Mouse (Mus musculus) liver, adult 2 months (tissue): ENCODE data around the gene Ryr1. TPM values are rescaled to one million over a fixed set of nuclear protein-coding genes. Genes with fewer than 3 reads are reported as not detected.
A peak's percentile ranks its signal among the peaks of the same experiment; 100 is the strongest.

Experiments used
- DNase-seq: peaks from one replicate; pipeline ENCODE4 v3.0.0-alpha.2; 2011; ENCODE audit warnings: low read depth, low spot score; ENCODE audit errors: extremely low read depth
- H3K27ac ChIP-seq: fragments of 200-500 bp; replicated peaks from 2 replicates; pipeline ENCODE4 v1.5.1; 2012; ENCODE audit warnings: low read depth, mild to moderate bottlenecking, control low read depth, inconsistent platforms, low read length; ENCODE audit not compliant: insufficient read depth
- H3K27me3 ChIP-seq: fragments of 200-500 bp; 2 replicates; pipeline ENCODE4 v1.6.1; 2012; ENCODE audit warnings: mild to moderate bottlenecking, moderate library complexity, low read length, inconsistent platforms; ENCODE audit not compliant: control insufficient read depth, insufficient read depth
- H3K36me3 ChIP-seq: fragments of 200-500 bp; 2 replicates; pipeline ENCODE4 v1.6.1; 2012; ENCODE audit warnings: low read length, inconsistent platforms; ENCODE audit not compliant: control insufficient read depth, insufficient read depth
- H3K4me1 ChIP-seq: fragments of 200-500 bp; 2 replicates; pipeline ENCODE4 v1.6.1; 2011; ENCODE audit warnings: low read length; ENCODE audit not compliant: control insufficient read depth, insufficient read depth
- H3K4me3 ChIP-seq: fragments of 200-500 bp; 2 replicates; pipeline ENCODE4 v1.5.1; 2011; ENCODE audit warnings: low read depth, mild to moderate bottlenecking, control low read depth, low read length, moderate library complexity; ENCODE audit not compliant: insufficient read depth
- H3K79me2 ChIP-seq: fragments of 200-500 bp; 2 replicates; pipeline ENCODE4 v1.6.1; 2012; ENCODE audit warnings: inconsistent platforms, mild to moderate bottlenecking, low read length, moderate library complexity; ENCODE audit not compliant: control insufficient read depth, insufficient read depth
- H3K9ac ChIP-seq: fragments of 200-500 bp; 2 replicates; pipeline ENCODE4 v1.6.1; 2012; ENCODE audit warnings: low read depth, mild to moderate bottlenecking, control low read depth, inconsistent platforms, low read length
- CTCF ChIP-seq: fragments of 200-500 bp; IDR thresholded peaks from 2 replicates; pipeline ENCODE4 v1.5.1; 2011; ENCODE audit warnings: low read depth, low read length, control low read depth
- POLR2A ChIP-seq: fragments of 200-500 bp; IDR thresholded peaks from 2 replicates; pipeline ENCODE4 v1.6.1; 2011; ENCODE audit warnings: low read length, control low read depth; ENCODE audit not compliant: insufficient read depth; ENCODE audit errors: extremely low read depth
- WGBS: fragments of 180-500 bp; shearing (Covaris S2); methylation state at CpG from one replicate; pipeline ENCODE4 v1.1.7; 2018; 5-methylcytosine and 5-hydroxymethylcytosine counted together
- polyA plus RNA-seq: library from polyadenylated mRNA; depleted of rRNA; stranded (reverse); fragments of >200 nt; gene quantifications from 2 replicates; pipeline ENCODE4 v1.2.3, GENCODE M21; 2012
- total RNA-seq: library from RNA; depleted of rRNA; stranded (reverse); fragments of >200 nt; gene quantifications from 2 replicates; pipeline ENCODE4 v1.2.3, GENCODE M21; 2014

Gene Ryr1
- total and polyA plus RNA-seq, 2 experiments: 0.01 to 0.46 TPM

DNA sequence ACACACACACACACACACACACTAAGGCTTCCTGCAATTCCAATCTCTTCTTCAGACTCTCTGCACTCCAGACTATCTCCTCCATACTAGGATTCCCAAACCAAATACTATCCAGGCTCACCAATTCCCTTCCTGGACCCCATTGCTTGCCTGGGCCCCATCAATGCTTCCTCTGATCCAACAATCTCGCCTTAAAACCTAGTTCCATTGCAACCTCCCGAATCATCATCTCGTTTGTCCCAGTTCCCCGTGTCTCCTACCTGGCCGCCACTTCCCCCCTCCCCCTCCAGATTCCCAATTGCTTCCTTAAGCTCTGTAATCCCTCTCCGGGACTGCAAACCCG lies 163.4 kb downstream of the Ryr1 start:
- Histone ChIP-seq H3K79me2 (peaks cover 22% of the 10 kb centered on the region), H3K36me3 (no peaks in the 10 kb centered on the region), H3K27me3 (no peaks in the 10 kb centered on the region), H3K4me3 (peak overlapping the region; percentile 79), H3K27ac (peak overlapping the region; percentile 93), H3K4me1 (peaks cover 25% of the 10 kb centered on the region), H3K9ac (peak overlapping the region; percentile 94)
- under 1% methylated on average over 7 of the region's 7 CpGs for WGBS
- TF ChIP-seq POLR2A (no peak), CTCF (no peak)
- DNase-seq: no peak

DNA sequence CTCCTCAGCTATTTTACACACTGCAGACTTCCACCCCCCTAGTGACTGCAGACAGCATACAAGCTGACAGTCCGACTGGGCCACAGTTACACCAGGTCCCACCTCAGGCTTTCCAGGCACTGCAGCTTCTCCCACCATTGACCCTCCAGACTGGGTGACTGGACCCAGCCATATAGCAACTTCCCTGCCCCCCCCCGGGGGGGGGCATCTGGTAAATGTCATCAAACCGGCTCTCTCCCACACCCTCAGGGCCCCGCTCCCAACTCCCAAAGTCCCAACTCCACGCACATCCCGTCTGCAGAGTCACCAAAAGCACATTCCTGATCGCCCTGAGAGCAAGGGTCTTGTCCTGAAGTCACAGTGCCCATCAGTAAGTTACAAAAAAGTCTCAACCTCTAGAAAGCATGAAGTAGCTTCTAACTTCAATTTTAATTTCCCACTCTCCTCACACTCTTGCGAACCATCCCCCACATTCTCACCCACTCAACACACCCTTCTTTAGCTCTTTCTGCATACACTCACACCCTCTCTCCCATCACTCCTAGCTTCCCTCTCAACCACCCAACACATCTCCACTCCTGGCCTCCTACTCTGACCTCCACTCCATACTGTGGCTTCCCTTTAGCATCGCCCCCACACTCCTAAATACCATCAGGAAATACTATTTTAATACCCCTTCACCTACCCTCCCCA lies 164.5 kb downstream of the Ryr1 start:
- H3K27me3 ChIP-seq: no peaks in the 10 kb centered on the region
- TF ChIP-seq POLR2A (no peak), CTCF (no peak)
- H3K4me3 ChIP-seq: peak overlapping the region; percentile 60
- peak overlapping the region; percentile 94 for H3K9ac ChIP-seq
- no peaks in the 10 kb centered on the region for H3K36me3 ChIP-seq
- WGBS: 7% methylated on average over 9 of the region's 9 CpGs
- no peak for DNase-seq
- H3K4me1 ChIP-seq: peaks cover 35% of the 10 kb centered on the region
- H3K79me2 ChIP-seq: peaks cover 32% of the 10 kb centered on the region
- H3K27ac ChIP-seq: peak overlapping the region; percentile 93

DNA sequence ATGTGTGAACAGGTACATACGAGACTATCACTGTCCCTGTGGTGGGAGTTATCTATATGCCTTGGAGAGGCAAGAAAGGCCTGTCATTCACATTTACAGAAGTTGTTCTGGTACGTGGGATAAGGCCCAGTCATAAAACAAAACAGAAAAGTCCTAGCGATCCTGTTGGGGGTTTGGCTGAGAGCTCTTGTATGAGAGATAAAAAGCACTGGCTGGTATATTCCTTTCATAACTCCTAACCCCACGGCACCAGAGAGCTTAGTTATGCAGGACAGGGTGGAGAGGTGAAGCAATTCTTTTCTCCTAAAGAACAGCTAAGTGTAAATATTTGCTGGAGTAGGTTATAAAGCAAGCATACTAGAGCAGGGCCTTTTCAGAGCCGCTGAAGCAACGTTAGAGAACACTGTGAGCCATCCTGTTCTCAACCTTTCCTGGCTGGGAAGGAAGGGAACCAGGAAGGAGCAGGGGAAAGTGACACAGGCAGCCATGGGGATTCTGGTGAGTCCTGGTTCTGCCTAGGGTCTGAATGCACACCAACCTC lies 165.4 kb downstream of the Ryr1 start:
- TF ChIP-seq CTCF (no peak), POLR2A (0 out of 2 replicates have a peak, but pooled peaks have one; percentile 15)
- peak overlapping the region; percentile 93 for H3K27ac ChIP-seq
- H3K4me3 ChIP-seq: peak overlapping the region; percentile 60; the same call in 1 of the 2 replicates
- H3K36me3 ChIP-seq: no peaks in the 10 kb centered on the region
- peaks cover 37% of the 10 kb centered on the region for H3K4me1 ChIP-seq
- no peaks in the 10 kb centered on the region for H3K27me3 ChIP-seq
- WGBS: 3% methylated on average over 6 of the region's 6 CpGs
- H3K9ac ChIP-seq: peak overlapping the region; percentile 94
- peaks cover 42% of the 10 kb centered on the region for H3K79me2 ChIP-seq
- DNase-seq: peak; percentile 93

DNA sequence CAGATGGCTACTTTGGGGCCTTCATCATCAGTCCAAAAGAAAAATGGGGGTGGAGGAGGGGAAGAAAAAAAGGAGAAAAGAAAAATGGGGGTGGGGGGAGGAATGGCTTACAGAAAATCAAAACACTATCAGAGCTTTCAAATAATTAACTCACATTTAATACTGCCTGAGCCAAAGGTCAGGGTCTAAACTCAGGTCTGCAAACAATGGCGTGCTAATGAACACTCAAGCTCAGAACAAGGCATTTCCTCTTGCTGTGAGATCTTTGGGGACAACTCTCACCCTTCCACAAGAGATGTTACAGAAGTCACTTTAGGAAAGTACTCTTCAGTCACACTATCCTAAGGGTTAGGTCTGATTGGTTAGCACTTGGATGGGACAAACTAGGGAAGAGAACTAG lies 166.2 kb downstream of the Ryr1 start:
- H3K4me3 ChIP-seq: peak overlapping the region; percentile 18; the same call in 1 of the 2 replicates
- H3K27ac ChIP-seq: peak overlapping the region; percentile 93
- DNase-seq: peak; percentile 89
- WGBS: 3% methylated on average over 1 of the region's 1 CpGs
- TF ChIP-seq CTCF: no peak
- TF ChIP-seq POLR2A: no peak
- H3K4me1 ChIP-seq: peaks cover 41% of the 10 kb centered on the region
- H3K36me3 ChIP-seq: no peaks in the 10 kb centered on the region
- peaks cover 47% of the 10 kb centered on the region for H3K79me2 ChIP-seq
- peak overlapping the region; percentile 46; the same call in 1 of the 2 replicates for H3K9ac ChIP-seq
- no peaks in the 10 kb centered on the region for H3K27me3 ChIP-seq

DNA sequence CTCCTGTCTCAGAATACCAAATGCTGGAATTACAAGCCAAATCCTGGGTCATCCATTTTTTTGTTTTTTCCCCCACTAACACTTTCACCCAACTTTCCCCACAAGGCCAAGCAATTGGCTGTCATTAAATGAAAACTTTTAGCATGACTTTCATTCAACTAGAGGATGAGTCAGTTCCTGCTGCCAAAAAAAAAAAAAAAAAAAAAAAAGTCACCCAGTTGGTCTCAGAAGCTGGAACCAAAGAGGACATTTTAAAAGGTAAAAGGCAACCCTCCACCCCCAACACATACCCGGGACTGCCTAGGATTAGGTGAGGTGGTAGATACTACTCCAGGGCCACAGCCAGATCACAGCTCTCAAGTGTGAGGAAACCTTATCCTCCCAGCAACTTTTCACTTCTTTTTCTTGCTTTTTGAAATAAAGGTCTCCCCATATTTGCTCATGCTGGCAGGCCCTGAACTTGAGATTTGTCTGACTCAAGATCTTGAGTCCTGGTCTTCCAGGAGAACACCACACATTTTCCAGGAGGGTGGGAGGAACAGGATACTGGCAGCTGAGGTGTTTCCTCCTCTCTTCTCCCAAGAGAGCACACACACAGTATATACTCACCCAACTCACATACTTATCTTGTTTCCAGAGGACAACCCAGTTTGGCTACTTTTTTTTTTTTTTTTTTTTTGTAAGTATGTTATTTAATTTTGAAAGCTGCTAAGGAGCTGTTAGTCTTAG lies 166.8 kb downstream of the Ryr1 start:
- H3K4me1 ChIP-seq: peaks cover 44% of the 10 kb centered on the region
- peak overlapping the region; percentile 37 for H3K27ac ChIP-seq
- WGBS: 9% methylated on average over 1 of the region's 1 CpGs

DNA sequence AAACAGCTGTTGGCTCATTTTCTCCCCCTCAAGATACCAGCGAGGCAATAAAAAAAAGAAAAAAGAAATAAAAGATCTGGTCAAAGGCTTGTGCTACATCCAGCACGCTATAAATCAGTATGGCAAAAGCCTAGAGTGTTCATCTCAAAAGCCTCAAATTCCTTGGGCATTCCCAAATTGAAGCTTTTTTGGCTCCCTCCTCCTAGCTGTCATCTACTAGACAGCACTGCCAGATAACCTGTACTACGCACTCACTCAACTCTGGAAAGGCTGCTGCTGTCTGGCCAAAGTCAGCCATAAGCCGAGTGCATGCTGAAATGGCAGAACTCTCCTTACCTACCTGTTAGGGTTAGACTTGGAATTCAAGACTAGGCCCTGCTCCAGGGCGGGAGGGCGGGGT lies 167.7 kb downstream of the Ryr1 start:
- Histone ChIP-seq H3K27ac (no peak overlapping the region), H3K4me1 (peaks cover 49% of the 10 kb centered on the region), H3K79me2 (peaks cover 55% of the 10 kb centered on the region), H3K4me3 (no peak overlapping the region), H3K27me3 (no peaks in the 10 kb centered on the region), H3K36me3 (no peaks in the 10 kb centered on the region), H3K9ac (no peak overlapping the region)
- DNase-seq: peak; percentile 84
- TF ChIP-seq POLR2A (no peak), CTCF (no peak)
- 50% methylated on average over 6 of the region's 6 CpGs for WGBS

More for the DNA sequence above, 166.8 kb downstream of the Ryr1 start:
- no peak overlapping the region for H3K4me3 ChIP-seq
- DNase-seq: no peak
- peak overlapping the region; percentile 49 for H3K9ac ChIP-seq
- TF ChIP-seq POLR2A: no peak
- TF ChIP-seq CTCF: no peak
- peaks cover 51% of the 10 kb centered on the region for H3K79me2 ChIP-seq
- H3K27me3 ChIP-seq: no peaks in the 10 kb centered on the region
- no peaks in the 10 kb centered on the region for H3K36me3 ChIP-seq
